Mouse (Mus musculus) neutrophil, adult 65 days (primary cell): Measurements from ENCODE around the gene Bbs4. TPM values are rescaled to one million over a fixed set of nuclear protein-coding genes. Genes with fewer than 3 reads are reported as not detected.

Experiments used
- total RNA-seq: library from RNA; stranded (reverse); gene quantifications from 2 replicates; pipeline ENCODE4 v1.2.4, GENCODE M21; 2023

Bbs4 gene
- 5.0 and 5.3 TPM in 2 replicates for total RNA-seq

DNA sequence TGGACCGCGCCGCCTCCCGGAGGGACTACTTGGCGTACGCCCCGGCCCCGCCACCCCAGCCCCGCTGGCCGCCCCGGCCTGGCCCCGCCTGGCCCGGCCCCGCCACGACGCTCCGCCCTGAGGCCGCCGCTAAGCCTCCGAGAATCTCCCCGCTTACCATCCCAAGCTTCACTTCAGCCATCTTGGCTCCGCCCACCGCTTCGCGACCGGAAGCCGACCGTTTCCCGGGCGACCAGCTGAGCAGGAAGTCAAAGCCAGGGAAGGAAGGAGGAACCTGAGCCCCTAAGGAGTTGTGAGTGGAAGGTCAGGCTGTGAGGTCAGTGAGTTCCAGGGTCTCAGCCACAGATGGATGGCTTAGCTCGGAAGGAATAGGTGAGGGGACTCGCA lies at the start of gene Bbs4:
Gene Bbs4 (minus strand): TSS at position 256 of the 387 bp plus-strand sequence.

DNA sequence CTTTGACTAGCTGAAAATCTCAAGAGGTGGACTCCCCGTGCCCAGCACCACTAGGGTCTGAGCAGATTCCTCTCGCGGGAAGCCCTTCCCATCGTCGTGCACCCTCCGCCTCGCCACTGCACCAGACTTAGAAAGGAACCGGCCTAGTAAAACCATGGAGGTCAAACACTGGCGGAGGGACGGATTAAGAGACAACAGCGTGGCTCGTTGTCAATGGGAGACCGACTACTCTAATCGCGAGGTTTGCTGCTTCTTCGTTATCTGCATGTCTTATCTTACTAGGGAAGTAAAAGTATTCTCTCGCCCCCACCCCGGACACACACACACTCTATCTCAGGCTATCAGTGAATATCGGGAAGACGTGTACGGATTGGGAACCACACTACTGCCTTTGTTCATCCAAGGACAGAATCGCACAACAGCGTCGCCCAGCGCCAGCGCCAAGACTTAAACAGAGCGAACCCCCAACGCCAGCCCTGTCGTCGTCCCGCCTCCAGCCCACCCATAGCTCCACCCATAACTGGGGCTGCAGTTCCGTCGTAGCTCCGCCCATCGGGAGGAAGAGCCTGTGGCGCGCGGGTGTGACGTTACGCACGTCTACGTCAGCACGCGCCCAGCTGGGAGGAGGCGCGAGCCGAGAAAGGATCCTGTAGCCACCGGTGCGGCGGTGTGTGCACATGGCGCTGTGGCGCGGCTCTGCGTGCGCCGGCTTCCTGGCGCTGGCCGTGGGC lies 62.2 kb downstream of the Bbs4 start, which contains the start of gene Adpgk:
Gene Adpgk (plus strand): TSS at position 602 of the 731 bp plus-strand sequence.

Other genes with a start within 250 kb of the Bbs4 start
- 780 and 930 TPM in 2 replicates for gene Adpgk, start 62.0 kb downstream of the Bbs4 start, total RNA-seq
- gene Arih1, start 133.1 kb upstream of the Bbs4 start, total RNA-seq, result 159 and 224 TPM in 2 replicates
- 135 and 138 TPM in 2 replicates for gene Hexa, start 186.0 kb upstream of the Bbs4 start, total RNA-seq
- gene Tmem202, start 186.3 kb upstream of the Bbs4 start, total RNA-seq, result 7.8 and 8.3 TPM in 2 replicates
- not detected in 2 replicates for gene Celf6, start 224.4 kb upstream of the Bbs4 start, total RNA-seq